Mouse (Mus musculus) heart, adult 9 months (tissue): ENCODE measurements around the gene Ccdc9.
"Not testable (repeated sequence)": the region's sequence is repeated elsewhere in the genome, so short reads cannot be mapped to it uniquely, and the experiment has no call there.

Experiments
- DNase-seq, 2 experiments: peaks; one replicate each; pipeline ENCODE4 v3.0.0; 2022; ENCODE audit warnings: low spot score in 2 of 2

The Ccdc9 gene

DNA sequence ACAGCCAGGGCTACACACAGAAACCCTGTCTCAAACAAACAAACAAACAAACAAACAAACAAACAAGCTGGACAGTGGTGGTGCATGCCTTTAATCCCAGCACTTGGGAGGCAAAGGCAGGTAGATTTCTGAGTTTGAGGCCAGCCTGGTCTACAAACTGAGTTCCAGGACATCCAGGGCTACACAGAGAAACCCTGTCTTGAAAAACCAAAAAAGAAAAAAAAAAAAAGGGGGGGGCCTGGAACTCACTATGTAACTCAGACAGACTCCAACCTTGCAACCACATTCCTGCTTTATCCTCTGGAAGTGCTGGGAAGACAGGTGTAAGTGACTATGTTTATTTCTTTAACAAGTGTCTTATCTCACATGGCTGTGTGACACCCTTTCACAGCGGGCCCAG lies 21.5 kb upstream of the Ccdc9 start, which contains the start of gene Bbc3:
Gene Bbc3 (plus strand): TSS at position 301 of the 400 bp plus-strand sequence.
- not testable (repeated sequence) for DNase-seq

DNA sequence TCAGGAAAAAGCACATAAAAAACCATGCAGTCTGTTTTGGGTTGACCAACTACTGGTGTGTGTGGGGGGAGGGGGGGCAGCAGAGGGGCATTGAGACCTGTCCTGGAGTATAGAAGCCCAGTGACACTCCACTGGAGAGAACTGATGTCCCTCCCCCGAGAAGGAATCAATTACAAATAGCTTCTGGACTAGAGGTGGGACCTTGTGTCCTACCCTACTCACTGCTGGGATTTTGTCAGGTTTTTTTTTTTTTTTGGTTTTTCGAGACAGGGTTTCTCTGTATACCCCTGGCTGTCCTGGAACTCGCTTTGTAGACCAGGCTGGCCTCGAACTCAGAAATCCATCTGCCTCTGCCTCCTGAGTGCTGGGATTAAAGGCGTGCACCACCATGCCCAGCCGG lies 20.5 kb upstream of the Ccdc9 start:
- not testable (repeated sequence) for DNase-seq

DNA sequence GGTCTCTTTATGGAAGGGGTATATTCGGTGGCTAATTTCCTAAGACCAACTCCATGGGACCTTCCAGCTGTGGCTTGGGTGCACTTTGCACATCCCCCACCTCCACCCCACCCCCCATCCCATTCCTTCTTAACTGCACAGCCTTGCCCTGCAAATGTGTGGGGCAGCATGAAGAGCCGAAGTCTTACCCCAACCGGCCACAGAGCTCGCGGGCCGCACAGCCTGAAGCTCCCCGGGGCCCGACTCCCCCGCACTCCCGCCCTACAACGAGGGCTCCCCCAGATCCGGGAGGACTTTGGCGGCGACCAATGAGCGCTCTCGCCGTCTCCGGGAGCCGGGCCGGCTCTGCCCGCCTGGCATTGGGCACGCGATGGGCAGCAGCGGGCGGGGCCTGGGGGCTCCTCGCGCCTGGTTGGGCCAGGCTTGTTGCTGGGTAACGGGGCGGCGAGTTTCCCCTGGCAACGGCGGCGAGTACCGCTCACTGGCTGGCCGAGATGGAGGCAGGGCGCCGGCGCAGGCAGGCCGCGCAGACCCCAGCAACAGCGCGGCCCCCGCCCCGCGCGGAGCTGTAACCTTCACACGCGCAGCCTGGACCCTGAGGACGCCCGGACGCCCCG lies 12.9 kb upstream of the Ccdc9 start:
- peak; percentile 82 to 85 for DNase-seq

DNA sequence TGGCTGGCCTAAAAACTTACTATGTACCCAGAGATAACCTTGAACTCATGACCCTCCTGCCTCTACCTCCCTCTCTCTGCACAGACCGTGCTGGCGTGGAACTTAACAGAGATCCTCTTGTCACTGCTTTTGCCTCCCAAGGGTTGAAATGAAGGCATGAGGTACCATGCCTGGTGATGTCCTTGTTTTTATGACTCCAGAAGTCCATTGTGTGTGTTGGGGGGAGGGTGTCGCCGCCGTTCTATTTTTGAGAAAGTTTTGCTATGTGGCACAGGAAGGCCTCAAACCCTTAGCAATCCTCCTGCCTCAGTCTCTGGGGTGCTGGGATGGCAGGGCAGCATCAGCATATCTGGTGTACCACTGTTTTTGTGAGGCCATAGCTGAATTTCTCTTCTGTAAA lies 12.3 kb upstream of the Ccdc9 start:
- no peak for DNase-seq

DNA sequence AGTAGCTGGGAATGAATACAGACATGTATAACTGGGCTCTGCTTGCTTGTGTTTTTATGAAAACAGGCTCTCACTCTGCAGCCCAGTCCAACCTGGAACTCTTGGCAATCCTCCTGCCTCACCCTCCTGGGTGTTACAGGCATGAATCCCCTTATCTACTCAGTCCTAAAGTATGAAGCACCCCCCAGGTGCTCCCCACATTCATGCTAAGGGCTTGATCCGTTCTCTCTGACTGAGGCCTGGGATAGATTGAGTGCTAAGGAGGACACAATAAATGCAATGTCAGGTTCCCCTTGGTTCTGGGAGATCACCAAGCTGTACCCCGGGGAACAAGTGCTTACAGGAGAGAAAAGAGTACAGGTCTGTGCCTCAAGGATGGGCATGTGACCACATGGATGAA lies 11.0 kb upstream of the Ccdc9 start:
- DNase-seq = no peak

DNA sequence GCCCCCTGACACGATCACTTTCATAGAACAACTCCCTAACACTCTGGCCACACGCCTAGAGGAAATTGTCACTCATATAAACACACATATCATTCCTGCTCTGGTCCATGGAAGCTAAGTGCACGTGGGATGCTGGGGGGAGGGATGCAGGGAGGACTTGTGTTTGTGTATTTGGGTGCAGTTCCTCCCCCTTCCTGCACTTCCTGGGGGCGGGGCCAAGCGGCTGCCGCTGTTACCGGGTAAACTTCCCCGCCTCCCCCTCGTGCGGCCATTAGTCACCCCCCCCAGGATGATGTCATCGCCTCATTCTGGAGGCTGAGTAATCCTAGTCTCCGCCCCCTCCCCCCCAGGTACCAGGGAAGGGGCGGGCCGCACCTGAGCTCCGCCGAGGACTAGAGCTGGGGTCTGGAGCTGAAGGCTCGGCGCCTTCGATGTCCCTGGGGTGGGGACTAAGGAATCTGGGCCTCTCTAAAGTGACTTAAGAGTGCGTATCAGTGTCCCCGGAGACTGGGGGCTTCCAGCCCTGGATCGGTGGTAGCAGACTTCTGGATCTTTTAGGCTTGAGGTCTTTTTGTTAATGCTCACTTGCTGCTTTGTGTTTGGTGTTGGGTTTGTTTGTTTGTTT lies 10.3 kb upstream of the Ccdc9 start:
- DNase-seq = peak; percentile 90 to 91

DNA sequence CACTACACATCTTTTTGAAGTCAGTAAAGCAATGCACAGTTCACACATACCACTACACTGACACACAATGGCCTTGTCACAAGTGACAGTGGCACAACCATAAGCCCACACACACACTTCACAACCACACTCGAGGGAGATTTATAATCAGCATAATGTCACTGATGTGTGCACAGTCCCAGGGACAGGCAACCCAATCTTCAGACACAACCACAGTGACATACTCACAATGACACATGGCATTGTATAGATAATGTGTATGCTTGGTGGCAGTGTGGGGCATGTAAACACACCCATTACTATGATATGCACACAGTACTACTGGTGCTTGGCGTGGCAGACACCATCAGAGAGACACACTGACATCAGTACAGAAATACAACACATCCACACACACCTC lies 9.6 kb upstream of the Ccdc9 start:
- no peak for DNase-seq

DNA sequence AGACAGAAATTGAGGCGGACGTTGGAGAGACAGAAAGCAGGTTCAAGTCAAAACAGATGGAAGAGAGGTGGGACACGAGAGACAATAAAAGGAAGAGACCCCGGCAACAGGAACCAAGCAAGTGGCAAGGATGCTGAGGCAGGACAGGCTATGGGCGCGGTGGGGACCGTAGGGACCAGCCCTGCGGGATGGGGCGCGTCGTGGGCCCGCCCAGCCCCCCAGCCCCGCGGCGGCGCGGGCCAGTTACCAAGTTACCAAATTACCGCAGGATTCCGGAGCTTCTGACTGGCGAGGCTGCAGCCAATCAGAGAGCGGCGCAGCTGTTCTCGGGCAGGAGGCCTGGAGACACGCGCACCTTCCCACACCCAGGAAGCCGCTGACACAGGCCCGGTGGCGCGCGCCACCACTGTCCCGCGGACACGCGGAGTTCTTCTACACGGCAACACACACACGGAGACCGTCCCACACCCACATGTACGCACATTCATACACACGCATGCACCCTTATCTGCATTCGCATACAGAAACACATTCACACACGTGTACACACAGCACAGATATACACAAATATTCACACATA lies 8.8 kb upstream of the Ccdc9 start:
- DNase-seq = peak; percentile 84 to 87

DNA sequence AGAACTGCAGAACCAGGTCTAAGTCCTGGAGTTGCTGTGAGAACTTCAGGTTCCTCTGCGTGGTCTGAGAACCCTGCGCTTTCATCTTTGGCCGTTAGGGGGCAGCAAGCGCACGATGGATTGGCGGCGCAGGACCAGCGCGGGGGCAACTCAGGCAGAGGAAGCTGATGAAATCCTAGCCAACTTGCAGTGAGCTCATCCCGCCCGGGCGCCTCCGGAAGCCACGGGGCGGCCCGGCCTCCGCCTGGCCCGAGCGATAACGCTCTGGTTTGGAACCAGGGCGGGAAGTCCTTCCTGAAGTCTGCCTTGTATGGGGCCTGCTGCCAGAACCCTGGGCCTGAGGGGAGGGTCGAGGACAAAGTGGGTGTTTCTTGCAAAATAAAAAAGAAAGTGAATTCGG lies 8.2 kb upstream of the Ccdc9 start:
- peak; percentile 95 to 96 for DNase-seq

DNA sequence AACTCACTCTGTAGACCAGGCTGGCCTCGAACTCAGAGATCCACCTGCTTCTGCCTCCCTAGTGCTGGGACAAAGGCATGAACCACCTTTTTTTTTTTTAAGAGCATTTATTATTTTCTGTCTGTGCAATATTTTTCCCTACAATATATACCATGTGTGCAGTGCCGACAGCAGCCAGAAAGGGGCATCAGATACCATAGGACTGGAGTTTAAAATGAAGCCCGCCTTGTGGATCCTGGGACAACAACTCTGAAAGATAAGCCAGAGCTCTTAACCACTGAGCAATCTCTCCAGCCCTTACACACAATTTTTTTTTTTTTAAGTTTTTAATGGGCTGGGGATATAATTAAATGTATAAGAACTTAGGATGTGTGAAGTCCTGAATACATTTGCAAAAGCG lies 7.8 kb upstream of the Ccdc9 start:
- no peak for DNase-seq

DNA sequence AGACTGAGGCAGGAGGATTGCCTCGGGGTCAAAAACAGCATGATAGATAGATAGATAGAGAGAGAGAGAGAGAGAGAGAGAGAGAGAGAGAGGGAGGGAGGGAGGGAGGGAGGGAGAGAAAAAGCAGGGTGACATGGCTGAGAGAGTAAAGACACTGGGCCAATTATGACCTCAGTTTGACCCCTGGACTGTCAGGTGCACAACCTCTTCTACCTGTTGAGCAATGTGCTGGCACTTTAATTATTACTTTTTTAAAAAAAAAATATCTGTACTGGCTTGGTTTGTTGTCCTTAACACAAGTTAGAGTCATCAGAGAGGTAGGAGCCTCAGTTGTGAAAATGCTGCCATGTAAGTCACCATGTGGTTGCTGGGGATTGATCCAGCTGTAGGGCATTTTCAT lies 1.2 kb upstream of the Ccdc9 start:
- DNase-seq = no peak

DNA sequence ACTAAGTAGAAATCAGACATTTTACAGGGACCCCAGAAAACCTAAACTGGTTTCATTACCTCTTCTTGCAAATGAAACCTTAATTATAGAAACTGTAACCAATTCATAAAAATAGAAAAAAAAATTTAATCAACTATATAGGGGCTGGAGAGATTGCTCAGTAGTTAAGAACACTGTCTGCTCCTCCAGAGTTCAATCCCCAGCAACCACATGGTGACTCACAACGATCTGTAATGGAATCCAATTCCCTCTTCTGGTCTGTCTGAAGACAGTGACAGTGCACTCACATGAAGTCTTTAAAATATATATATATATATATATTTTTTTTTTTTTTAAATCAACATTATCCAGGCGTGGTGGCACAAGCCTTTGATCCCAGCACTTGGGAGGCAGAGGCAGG lies 421 bp upstream of the Ccdc9 start:
- DNase-seq = no peak

DNA sequence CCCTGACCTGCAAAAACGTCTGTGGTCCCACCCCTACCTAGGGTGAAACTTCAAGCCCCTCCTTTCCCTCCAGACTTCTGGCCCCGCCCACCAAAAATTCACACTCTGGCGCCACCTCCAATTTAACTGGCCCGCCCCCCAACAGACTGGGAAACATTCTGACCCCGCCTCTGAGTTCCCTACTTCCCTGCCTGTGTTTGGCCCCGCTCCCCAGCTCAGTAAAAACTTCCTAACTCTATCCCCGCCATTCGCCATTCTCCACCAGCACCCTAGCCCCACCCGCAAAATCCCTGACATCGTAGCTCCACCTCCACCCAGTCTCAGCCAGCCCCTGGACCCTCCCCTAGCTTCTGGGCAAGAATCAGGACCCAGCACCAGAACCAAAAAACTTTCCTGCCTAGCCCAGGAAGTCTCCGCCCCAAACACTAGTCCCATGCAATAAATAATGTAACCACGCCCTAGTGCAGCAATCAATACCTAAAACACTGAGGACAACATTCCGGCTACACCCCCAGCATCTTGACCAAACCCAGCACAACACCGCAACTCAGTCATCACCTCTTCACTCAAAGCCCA lies 1.1 kb downstream of the Ccdc9 start:
- peak; percentile 87 for DNase-seq

DNA sequence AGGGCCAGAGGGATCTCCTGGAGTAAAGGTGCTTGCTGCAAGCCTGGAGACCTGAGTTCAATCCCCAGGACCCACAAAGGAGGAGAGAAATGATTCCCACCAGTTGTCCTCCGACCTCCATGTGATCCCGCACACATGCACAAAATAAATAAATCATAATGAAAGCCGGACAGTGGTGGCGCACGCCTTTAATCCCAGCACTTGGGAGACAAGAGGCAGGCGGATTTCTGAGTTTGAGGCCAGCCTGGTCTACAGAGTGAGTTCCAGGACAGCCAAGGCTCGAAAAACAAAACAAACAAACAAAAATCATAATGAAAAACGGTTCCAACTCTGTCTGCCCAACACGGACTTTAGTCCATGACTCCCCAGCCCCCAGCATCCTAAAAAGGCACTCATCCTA lies 1.7 kb downstream of the Ccdc9 start:
- no peak for DNase-seq

DNA sequence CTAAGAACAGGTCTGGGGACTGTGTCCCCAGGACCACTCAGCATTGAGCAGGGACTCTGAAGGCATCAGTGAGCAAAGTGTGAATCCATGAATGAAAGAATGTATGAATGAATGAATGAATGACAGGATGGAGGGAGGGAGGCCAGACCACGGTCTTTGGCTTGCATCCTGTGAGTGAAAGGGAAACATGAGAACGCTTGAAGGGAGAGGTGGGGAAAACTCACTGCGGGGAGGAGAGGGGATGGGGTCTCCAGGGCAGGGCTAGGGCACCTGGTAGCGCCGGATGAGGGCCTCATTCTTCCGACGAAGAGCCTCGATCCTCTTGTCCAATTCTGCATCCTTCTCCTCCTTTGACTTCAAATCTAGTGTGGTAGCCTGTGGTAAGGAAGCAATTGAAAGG lies 2.6 kb downstream of the Ccdc9 start:
- DNase-seq = no peak

DNA sequence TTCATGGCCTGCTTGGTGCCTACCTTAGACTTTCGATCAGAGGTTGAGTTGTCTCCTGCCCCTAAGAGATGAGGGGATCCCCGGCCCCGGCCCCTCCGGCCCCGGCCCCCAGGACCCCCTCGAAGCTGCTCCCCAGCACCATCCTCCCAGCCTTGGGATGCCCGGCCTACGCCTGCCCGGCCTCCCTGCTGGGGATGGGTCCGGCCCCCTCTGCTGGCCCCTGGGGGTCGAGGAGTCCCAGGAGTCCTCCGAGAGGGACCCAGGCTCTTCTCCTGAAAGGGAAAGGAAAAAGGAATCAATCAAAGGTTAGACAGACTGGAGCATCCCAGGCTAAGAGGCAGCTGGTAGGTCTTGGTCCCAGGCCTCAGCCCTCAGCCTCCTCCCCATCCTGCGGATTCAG lies 4.3 kb downstream of the Ccdc9 start:
- DNase-seq = no peak

DNA sequence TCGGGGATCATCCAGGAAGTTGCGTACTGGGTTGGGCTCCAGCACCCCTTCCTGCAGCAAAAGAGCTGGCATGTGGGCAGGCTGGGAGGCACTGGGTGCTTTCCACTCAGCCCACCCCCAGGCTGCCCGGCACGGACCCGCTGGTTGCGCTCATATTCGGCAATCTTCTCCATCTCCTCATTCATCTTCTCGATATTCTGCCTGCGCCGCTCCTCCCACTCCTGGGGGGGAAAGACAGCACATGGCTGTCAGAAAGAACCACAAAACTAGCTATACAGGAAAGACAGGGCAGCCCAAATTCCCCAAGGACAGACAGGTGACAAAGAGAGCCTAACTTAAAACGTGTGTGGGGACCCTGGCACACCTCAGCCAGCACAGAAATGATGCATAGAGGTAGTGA lies 5.9 kb downstream of the Ccdc9 start:
- no peak for DNase-seq

DNA sequence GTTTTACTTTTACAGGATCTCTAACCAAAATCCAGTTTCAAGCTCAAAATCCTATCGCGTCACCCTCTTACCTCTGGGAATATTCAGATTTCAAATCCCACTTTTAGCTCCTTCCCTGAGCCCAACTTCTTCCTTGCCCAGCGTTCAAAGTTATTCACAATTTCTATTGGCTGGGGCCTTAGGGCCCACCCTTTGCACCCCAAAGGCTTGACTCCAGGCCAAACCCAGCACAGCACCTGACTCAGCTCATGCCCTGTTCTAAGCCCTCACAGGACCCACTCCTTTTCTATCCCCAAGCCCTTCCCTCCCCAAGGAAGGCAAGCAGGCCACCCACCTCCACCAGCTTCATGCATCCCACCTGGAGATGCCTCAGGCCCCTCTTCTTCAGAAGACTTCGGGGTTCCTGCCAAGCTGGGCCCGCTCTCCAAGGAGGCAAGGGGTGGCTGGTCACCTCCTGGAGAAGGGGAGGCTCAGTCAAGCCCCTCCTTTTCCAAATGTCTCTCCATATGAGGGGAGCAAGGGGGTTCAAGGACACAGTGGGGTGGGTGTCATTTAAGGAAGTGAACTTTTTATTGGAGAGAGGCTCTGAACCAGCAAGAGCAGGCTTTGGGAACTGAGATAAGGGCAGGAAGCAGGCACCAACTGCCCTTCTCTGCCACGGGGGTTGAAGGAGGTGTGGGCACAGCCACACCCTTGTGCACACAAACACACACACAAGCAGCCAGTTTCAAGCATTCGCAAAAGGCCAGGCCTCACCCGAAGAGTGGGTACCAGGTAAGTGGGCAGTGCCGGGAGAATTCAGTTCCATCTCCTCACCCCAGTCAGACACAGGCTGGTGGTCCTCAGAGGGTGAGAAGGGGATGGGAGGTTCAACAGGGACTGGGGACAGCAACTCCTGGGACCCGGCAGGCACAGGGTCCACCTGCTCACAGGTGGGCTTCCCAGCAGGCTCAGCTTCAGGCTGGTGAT lies 11.4 kb downstream of the Ccdc9 start:
- DNase-seq = no peak

DNA sequence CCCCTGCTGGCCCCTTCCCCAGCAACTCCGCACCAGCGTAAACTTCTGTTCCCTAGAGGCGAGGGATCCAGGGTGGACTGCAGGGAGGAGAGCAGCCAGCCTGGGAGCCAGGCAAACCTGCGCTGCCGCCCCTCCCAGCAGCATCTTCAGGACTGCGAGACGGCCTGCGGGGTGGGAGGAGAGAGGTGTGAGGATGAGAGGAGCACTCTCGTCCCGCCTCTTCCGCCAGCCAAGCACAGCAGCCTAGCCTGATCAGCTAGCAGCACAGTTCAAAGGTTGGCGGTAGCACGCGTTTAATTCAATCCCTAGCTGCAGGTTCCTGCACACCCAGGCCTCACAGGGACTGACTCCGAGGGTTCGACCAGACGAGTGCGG lies 12.8 kb downstream of the Ccdc9 start:
- peak; percentile 74 to 76 for DNase-seq

DNA sequence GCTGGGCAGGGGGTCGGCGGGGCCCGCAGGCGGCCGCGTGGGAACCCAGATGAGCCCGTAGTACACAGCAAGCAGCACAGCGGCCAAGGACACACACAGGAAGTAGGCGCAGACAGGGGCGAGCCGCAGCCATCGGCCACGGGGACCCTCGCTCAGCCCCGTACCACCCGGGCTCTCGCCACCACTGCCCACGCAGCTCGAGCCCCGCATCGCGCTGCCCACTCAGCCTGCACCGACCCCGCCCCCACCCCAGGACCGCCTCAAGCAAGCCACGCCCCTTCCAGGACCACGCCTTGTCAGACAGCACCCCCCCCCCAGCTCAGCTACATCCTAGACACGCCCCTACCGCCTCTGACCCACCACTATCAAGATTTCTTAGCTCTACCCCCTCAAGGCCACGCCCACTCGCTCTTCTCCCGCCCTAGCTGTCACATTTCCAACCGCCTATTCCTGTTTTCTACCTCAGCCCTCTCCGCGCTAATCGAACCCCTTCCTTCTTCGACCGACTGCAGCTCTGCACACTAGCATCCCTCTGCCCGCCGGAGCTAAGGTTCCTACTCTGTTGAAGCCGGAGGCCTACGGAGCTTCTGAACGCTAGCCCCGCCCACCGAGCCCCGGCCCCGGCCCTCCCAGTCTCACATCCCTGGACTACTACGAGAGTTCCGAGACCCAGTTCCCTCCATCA lies 13.4 kb downstream of the Ccdc9 start, which contains the start of gene Inafm1:
Gene Inafm1 (minus strand): TSS at position 537 of the 685 bp plus-strand sequence.
- peak; percentile 83 to 85 for DNase-seq

DNA sequence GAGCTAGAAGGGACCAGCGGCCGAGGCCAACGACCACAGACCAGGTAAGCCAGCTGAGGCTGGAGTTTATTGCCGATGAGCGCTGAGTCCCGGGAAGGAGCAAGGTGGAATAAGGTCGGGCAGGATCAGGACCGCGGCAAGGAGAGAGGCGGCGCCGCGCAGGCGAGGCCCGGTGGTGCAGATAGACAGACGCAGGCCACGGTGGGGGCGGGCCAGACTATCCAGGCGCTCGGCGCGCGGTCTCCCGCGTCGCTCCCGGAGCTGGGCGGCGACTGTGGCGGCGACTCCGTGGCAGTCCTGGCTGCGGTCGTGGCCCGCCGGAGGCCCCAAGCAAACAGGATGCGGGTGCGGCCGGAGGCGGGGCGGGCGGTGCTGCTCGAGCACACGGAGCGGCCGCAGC lies 13.9 kb downstream of the Ccdc9 start:
- DNase-seq = peak; percentile 46 to 56
